Mouse (Mus musculus) testis, postnatal 10 days (tissue): Measurements from ENCODE around the gene Gna13.

ENCODE experiments used
- DNase-seq: peaks from one replicate; pipeline ENCODE4 v3.0.0; 2021; ENCODE audit warnings: low spot score

Gene Gna13

DNA sequence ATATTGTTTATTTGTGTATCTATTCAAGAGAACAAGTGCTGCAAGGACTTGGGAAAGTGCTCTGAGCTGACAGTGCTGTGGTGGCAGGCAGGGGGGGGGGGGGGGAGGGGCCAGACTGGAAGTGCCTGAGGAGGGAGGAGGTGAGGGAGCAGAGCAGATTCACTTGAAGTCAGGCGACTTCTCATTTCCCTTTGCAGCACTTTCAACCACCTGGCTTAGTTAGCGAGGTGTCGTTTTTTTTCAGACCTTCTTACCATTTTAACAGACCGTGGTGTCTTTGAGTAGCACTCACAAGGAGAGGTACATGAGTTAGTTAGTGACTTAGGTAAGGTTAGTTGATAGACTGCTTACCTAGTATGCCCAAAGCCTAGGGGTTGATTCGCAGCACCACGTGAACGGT is 12.8 kb downstream of the Gna13 start:
- DNase-seq = no peak

GRCm38 (mm10) chr11:109376484-109377143 is 14.0 kb downstream of the Gna13 start:
- DNase-seq = no peak

- DNase-seq = no peak
Measured at GRCm38 (mm10) chr11:109377477-109377876, 14.8 kb downstream of the Gna13 start.

DNA sequence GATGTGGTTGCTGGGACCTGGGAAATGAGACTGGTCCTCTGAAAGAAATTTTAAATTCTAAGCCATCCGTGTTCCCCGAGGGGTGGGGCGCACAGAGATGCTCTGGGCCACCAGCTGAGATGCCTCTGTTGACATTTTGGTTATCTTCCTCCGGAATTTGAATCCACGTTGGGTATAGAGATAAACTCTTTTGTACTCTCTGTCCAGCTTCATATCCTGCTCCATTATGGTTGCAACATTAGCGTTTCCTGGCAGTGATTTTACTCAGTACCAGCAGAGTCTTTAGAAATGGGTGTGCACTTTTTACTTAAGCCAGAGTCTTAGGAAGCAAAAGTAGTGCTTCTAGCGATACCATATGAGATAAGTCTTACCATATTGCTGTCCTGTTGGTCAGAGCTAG is 15.4 kb downstream of the Gna13 start:
- DNase-seq = no peak

DNA sequence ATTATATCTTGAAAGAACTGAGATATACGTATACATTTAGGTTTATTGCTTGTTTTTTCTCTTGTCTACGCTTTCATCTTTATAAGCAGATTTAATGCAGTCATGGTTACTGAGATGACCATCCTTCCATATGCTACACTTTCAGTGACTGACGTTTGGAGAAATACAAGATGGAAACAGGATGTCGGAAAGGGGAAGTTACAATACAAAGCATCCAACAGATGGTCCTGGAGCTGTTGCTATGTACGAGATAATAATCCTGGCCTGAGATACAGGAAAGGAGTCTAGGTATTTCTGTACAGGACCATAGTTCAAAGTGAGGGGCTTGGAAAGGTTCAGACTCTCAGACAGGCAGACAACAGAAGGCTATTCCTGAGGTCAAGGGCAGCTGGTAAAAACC is 18.0 kb downstream of the Gna13 start:
- DNase-seq = no peak

DNA sequence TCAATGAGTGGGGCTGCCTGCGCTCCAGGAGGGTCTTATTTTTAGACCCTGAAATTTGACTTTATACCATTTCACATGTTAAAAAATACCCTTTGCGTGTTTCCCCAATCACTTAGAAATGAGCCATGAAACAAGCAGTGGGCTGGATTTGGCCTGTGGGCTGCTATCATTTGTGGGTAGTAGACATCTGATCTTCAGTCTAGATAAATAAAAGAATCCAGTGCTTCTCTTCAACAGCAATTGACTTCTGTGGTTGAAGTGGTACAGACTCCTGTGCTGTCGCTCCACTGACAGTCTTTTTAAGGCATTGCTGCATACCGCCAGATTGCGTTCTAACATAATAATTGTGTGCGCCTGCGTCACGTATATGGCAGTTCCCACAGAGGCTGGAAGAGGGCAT is 22.7 kb downstream of the Gna13 start:
- DNase-seq = no peak

DNA sequence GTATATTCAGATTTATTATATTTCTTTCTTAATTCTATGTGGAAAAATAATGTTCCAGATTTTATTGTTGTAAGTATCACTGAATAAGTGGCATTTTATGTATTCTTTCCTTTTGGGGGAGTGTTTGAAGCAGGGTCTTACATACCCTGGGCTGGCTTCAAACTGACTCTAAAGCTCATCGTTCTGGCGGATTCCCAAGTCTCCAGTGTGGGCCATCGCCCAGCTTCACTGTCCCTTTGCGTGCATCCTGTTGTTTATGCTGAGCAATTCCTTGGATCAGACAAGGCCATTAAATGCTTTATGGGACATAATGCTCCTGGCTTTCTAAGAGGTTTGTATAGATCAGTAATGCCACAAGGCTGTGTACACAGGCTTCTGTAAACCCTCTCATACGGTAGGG is 26.4 kb downstream of the Gna13 start:
- no peak for DNase-seq

GRCm38 (mm10) chr11:109391200-109391599 is 28.6 kb downstream of the Gna13 start:
- no peak for DNase-seq

DNA sequence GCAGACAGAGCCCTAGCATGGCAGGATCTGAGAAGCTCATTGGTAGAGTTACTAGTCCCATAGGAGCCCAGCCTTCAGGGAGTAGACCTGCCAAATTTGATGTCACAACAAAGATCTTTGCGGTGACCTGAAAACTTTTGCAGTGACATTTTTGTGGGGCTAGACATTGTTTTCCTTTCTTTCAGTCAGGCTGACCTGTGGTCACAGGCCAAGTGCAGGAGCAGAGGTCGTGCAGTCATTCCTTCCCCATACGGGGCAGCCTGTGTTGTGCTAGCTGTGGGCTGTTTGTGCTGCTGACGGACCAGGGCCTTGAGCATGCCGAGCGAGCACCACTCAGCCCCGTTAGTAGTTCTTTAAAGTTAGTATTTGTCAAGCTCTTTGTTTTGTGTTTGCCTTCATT is 29.1 kb downstream of the Gna13 start:
- DNase-seq = no peak

GRCm38 (mm10) chr11:109392601-109393000 is 30.0 kb downstream of the Gna13 start:
- DNase-seq = no peak

DNA sequence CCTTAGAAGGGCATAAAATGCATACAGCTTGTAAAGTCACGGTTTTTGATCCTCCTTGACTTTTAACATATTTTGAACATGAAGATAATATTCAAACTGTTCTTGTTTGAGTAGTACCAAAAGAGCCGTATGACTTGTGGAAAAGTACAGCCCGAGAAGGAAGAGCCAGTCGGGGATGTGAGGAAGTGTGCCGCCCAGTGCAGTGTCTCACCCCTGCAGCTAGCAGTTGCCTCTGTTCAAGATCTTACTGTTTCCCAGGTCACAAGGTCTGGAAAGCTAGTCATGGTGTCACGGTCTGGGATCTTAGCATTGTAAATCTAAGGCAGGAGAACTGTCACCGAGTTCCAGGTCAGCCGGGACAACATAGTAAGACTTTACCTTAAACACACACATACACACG is 32.1 kb downstream of the Gna13 start:
- no peak for DNase-seq

DNA sequence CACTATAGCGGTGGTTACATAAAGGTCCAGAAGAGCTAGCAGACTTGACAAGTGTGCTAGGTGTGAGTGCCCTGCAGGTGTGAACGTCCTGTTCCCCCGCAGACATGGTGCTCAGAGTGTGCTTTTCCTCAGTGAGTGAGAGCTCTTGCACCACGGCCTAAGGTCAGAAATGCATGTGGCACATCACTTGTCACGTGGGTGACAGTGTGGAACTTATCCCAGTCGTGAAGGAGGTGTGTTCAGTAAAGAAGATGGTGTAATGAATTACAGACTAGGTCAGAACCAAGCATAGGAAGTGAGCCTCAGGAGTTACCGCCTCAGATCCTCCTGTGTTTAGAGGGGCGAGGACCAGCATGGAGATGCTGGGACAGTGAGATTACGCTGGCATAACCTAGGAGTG is 32.7 kb downstream of the Gna13 start:
- DNase-seq = no peak

GRCm38 (mm10) chr11:109406431-109406830 is 43.8 kb downstream of the Gna13 start:
- no peak for DNase-seq

DNA sequence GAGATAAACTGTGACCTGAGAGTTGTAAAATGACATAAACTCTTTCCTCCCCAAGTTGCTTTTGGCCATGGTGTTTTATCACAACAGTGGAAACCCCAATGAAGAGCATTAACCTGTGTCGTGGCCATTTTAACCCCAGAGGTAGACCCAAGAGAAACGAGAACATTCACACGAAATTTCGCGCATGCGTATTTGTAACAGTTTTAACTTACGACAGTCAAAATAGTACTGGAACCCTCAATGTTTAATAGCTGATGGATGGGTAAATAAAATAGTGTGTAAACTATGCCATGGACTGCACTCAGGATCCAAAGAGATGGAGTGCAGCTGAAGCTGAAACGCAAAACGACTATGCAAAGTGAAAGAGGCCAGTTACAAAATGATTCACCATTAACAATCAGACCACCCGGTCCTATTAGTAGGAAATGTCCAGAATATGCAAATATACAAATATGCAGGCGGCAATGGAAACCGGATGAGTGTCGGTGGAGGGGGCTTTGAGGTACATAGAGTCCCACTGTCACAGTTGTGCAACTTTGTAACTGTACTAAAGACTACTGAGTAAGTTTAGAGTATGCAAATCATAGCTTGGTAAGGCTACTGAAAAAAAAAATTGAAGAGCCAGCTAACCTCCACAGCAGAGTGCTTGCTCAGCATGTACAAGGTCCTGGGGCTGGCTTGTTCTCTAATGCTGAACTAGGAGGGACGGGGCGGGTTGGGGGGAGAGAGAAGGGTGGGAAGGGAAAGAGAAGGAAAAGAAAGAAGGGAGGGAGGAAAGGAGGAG is 47.8 kb downstream of the Gna13 start:
- DNase-seq = no peak

- no peak for DNase-seq
Measured at GRCm38 (mm10) chr11:109413617-109414016, 51.0 kb downstream of the Gna13 start, which contains the start of gene 9930022D16Rik. Gene 9930022D16Rik, plus strand, starts transcription at chr11:109413917.

DNA sequence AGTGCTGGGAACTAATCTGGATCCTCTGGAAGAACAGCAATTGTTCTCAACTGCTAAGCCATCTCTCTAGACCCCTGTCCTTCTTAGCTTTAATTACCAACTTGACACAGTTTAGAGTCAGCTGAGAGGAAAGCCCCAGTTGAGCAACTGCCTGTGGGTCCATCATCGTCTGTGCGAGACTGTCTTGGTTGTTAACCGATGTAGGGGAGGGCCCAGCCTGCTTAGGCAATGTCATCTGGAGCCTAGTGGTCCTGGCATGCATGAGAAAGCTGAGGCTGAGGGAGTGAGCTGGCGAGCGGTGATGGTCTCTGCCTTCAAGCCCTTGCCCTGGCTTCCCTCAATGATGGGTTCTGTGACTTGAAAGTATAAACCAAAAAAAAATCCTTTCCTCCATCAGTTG is 52.2 kb downstream of the Gna13 start:
- DNase-seq = no peak

DNA sequence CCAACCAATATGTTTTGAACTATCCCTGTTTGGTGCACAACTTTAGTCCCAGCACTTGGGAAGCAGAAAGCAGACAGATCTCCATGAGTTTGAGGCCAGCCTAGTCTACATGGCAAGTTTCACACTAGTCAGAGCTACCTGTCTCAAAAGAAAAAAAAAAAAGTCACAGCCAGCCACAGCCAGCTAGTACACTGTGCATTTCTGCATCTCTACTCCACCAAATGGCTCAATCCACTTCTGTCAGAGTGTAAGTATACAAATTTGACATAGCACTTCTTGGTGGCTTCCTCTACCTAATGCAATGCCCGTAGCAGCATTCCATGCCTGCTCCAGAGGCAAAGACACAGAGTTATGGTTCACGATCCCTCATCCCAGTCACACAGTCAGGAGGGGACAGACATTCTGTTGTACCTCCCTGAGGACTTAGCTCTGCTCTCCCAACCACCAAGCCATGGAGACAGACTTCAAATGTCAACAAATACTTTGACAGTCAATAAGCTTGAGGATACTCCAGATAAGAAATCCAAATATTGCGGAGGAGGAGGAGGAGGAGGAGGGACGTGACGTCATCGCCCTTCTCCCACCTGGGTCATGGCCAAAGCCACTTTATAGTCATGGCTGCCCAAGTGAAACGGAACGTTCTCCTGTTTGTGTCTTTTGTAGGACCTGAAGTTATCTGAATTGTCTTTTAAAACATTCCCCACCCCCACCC is 54.2 kb downstream of the Gna13 start:
- DNase-seq = no peak

DNA sequence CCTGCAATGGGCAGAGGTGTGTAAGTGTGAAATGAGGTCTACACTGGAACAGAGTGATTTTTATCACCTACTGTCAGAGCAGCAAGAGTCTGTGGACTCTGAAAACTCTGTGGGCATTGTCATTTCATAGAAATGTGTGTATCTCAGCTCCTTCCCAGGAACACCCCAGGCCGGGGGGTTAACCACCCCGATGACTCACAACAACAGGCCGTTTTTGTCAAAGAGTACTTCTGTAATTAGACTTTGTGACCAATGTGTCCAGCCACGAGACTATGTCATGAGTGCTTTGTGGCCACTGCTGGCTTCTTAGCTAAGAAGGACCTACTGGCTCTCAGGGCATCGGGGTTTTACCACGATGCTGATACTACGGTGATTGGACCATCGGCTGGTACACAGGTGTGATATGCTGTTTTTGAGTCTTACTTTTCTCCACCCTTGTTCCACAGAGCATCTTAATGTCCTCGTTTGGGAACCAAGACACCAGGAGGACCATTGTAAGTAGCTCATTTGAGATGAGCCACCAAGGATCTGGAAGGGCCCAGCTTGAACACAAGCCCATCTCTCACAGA is 54.9 kb downstream of the Gna13 start:
- DNase-seq = no peak

GRCm38 (mm10) chr11:109419461-109419860 is 56.8 kb downstream of the Gna13 start:
- DNase-seq = no peak

DNA sequence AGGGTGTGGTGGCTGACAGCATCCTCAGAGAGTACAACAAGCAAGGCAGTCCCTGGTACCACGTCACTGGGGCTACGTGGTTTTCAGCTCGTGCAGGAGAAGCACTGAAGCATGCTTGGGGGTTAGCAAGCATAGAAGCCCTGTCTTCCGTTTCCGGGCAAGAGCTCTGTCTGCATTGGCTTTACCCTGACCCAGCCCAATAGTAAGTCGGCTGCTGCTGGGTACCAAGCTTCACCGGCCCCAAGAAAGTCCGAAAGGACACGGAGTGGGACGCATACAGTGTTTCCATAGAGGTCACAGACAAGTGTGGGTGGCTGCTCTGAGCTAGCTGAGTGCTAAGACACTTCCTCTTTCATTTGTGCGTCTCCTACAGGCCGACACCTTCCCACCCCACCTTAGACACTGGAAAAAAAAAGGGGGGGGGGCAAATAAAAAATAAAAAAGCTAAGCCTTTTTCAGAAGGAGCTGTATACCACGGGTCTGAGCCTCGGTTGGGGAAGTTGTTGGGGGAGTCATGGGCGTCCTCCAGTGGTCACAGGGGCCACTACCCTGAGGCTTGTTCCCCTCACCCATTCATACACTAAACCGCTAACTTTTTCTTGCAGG is 57.4 kb downstream of the Gna13 start:
- DNase-seq = no peak

DNA sequence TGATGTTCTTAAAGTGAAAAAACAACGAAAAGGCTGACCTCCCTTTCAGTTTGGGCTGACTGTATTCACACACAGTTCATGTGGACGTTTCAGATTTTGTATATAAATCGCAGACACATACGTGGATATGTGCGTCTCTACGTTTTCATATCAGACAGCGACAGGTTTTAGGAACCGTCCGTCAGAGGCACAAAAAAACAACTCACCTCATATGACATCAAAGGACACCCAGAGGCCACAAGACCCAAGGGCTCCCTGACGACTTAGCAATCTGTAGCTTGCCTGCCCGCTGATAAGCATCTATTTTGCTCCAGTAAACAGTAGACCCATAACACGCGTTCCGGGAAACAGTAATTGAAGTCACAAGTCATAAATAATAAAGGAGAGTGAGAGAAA is 57.9 kb downstream of the Gna13 start:
- DNase-seq = no peak

DNA sequence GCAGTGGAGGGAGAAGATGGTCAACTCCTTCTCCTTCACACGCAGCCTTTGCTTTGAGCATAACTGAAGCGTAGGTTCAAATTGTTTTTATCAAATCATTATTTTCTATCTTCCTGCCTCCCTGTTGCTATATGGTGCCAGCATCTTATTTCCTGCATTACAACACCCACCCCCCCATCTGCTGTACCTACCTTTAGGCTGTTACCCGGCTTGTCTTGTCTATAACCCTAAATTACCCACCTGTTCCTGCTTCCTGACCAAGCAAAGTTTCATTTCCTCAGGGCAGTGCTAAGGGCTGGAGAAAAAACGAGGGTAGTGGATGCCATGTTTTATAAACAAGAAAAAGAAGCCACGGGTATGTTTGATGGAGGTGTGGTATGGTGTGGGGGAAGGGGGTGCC is 58.6 kb downstream of the Gna13 start:
- DNase-seq = no peak
